Mouse (Mus musculus) CH12.LX (cell line): ENCODE measurements around the gene Ip6k1. TPM values are rescaled to one million over a fixed set of nuclear protein-coding genes. Genes with fewer than 3 reads are reported as not detected.

ENCODE experiments used
- DNase-seq: peaks from one replicate; pipeline ENCODE4 v3.0.0-alpha.2; 2013; ENCODE audit errors: extremely low read depth
- H3K27ac ChIP-seq: 2 replicates; pipeline ENCODE4 v1.5.1; 2012; ENCODE audit warnings: low read depth, mild to moderate bottlenecking, control low read depth, moderate library complexity; ENCODE audit not compliant: insufficient read depth
- H3K27me3 ChIP-seq: replicated peaks from 2 replicates; pipeline ENCODE3; 2012; ENCODE audit warnings: inconsistent platforms
- H3K36me3 ChIP-seq, 2 experiments: replicated peaks in 1 of 2; 2 replicates each; pipeline versions ENCODE3 to v1.6.1; 2012; ENCODE audit warnings: inconsistent platforms in 1 of 2, low read length in 1 of 2, mild to moderate bottlenecking in 1 of 2, mixed read lengths in 1 of 2, moderate library complexity in 1 of 2; ENCODE audit not compliant: control insufficient read depth in 1 of 2, insufficient read depth in 1 of 2
- H3K4me1 ChIP-seq, 2 experiments: 2 replicates each; pipeline ENCODE4 v1.6.1; 2012; ENCODE audit warnings: inconsistent platforms in 1 of 2, moderate library complexity in 1 of 2; ENCODE audit not compliant: insufficient read depth in 2 of 2, control insufficient read depth in 1 of 2
- H3K4me2 ChIP-seq: 2 replicates; pipeline ENCODE4 v1.6.1; 2012; ENCODE audit warnings: low read depth, mild to moderate bottlenecking, control low read depth; ENCODE audit not compliant: poor library complexity, insufficient read depth, severe bottlenecking
- H3K4me3 ChIP-seq, 3 experiments: fragments of 150-350 bp in 1 of 3; sonication (generic) in 1 of 3; replicated peaks in 1 of 3; 2 replicates each; pipeline versions ENCODE3 to v1.5.1; 2011 to 2012; ENCODE audit warnings: low read depth in 2 of 3, low read length in 2 of 3, mild to moderate bottlenecking in 2 of 3, moderate library complexity in 2 of 3, control low read depth in 1 of 3, improper control_type of control experiment in 1 of 3, inconsistent platforms in 1 of 3, mixed read lengths in 1 of 3; ENCODE audit not compliant: poor library complexity in 1 of 3
- H3K79me2 ChIP-seq: replicated peaks from 2 replicates; pipeline ENCODE4 v1.6.1; 2012; ENCODE audit warnings: mild to moderate bottlenecking, moderate library complexity; ENCODE audit not compliant: control insufficient read depth, poor library complexity, insufficient read depth, severe bottlenecking; ENCODE audit errors: extremely low read depth
- H3K9ac ChIP-seq: 2 replicates; pipeline ENCODE4 v1.6.1; 2012; ENCODE audit warnings: low read depth, mild to moderate bottlenecking, control low read depth, moderate library complexity; ENCODE audit not compliant: insufficient read depth
- H3K9me3 ChIP-seq: replicated peaks from 2 replicates; pipeline ENCODE3; 2012; ENCODE audit warnings: low read length, inconsistent platforms, mixed read lengths
- CHD1 ChIP-seq: IDR thresholded peaks from 2 replicates; pipeline ENCODE4 v1.6.1; 2012; ENCODE audit warnings: low read depth, low read length, improper control_type of control experiment, inconsistent platforms
- CHD2 ChIP-seq: IDR thresholded peaks from 2 replicates; pipeline ENCODE4 v1.6.1; 2011; ENCODE audit warnings: low read length, improper control_type of control experiment
- E2F4 ChIP-seq: IDR thresholded peaks from 2 replicates; pipeline ENCODE4 v1.6.1; 2011; ENCODE audit warnings: low read depth, low read length, improper control_type of control experiment; ENCODE audit not compliant: insufficient replicate concordance
- ELF1 ChIP-seq: IDR thresholded peaks from 2 replicates; pipeline ENCODE4 v1.6.1; 2014; ENCODE audit warnings: low read depth, mild to moderate bottlenecking, inconsistent platforms, low read length, improper control_type of control experiment
- ETS1 ChIP-seq: conservative IDR thresholded peaks from 2 replicates; pipeline ENCODE4 v1.6.1; 2012; ENCODE audit warnings: low read depth, mild to moderate bottlenecking, inconsistent platforms, low read length, improper control_type of control experiment, moderate library complexity
- HCFC1 ChIP-seq: IDR thresholded peaks from 2 replicates; pipeline ENCODE4 v1.6.1; 2012; ENCODE audit warnings: low read depth, mild to moderate bottlenecking, inconsistent platforms, low read length, improper control_type of control experiment
- JUN ChIP-seq: IDR thresholded peaks from 2 replicates; pipeline ENCODE4 v1.6.1; 2011; ENCODE audit warnings: low read depth, mild to moderate bottlenecking, low read length, improper control_type of control experiment, moderate library complexity; ENCODE audit not compliant: insufficient read depth
- KAT2A ChIP-seq: IDR thresholded peaks from 2 replicates; pipeline ENCODE4 v1.6.1; 2012; ENCODE audit warnings: low read length, improper control_type of control experiment, inconsistent platforms; ENCODE audit not compliant: insufficient replicate concordance
- MAFK ChIP-seq: IDR thresholded peaks from 2 replicates; pipeline ENCODE4 v1.6.1; 2011; ENCODE audit warnings: low read length, improper control_type of control experiment; ENCODE audit not compliant: insufficient replicate concordance
- MAZ ChIP-seq: IDR thresholded peaks from 2 replicates; pipeline ENCODE4 v1.6.1; 2012; ENCODE audit warnings: low read depth, mild to moderate bottlenecking, inconsistent platforms, low read length, improper control_type of control experiment, moderate library complexity
- MEF2A ChIP-seq: IDR thresholded peaks from 2 replicates; pipeline ENCODE4 v1.6.1; 2014; ENCODE audit warnings: low read depth, mild to moderate bottlenecking, inconsistent platforms, low read length, improper control_type of control experiment, borderline replicate concordance
- MXI1 ChIP-seq: IDR thresholded peaks from 2 replicates; pipeline ENCODE4 v1.6.1; 2011; ENCODE audit warnings: mild to moderate bottlenecking, low read depth, low read length, improper control_type of control experiment
- POLR2AphosphoS2 ChIP-seq: IDR thresholded peaks from 2 replicates; pipeline ENCODE4 v1.6.1; 2011; ENCODE audit warnings: low read depth, low read length, improper control_type of control experiment
- TBP ChIP-seq: conservative IDR thresholded peaks from 2 replicates; pipeline ENCODE4 v1.6.1; 2011; ENCODE audit warnings: low read depth, low read length, improper control_type of control experiment
- USF1 ChIP-seq: IDR thresholded peaks from 2 replicates; pipeline ENCODE4 v1.6.1; 2014; ENCODE audit warnings: low read depth, mild to moderate bottlenecking, inconsistent platforms, low read length, improper control_type of control experiment
- dilution Hi-C: fragments of 300-500 bp; cut with MboI; formaldehyde crosslinking; loops from 2 replicates; pipeline ENCODE4 v1.14.3; 2020; ENCODE audit warnings: low sequenced_read_pairs; ENCODE audit not compliant: extremely low pct_unique_long_range_greater_than_20kb, extremely low pct_ligation_motif_present
- in situ Hi-C: fragments of 300-500 bp; cut with MboI; formaldehyde crosslinking; loops from 3 replicates; pipeline ENCODE4 v1.14.3; 2019; ENCODE audit warnings: low sequenced_read_pairs, low pct_ligation_motif_present, low pct_unique_long_range_greater_than_20kb, mixed read lengths
- polyA plus RNA-seq: library from polyadenylated mRNA; unstranded; fragments of >175 nt; gene quantifications from 2 replicates; pipeline ENCODE4 v1.2.1, GENCODE M21; 2012; ENCODE audit warnings: low read depth; ENCODE audit not compliant: insufficient read length
- total RNA-seq, 2 experiments: library from RNA; depleted of rRNA; stranded (reverse); fragments of 300-350 nt in 1 of 2; fragments of >200 nt in 1 of 2; gene quantifications; 2 replicates each; pipeline ENCODE4 v1.2.3; 2012 to 2014

The Ip6k1 gene
- total and polyA plus RNA-seq, 3 experiments = 26.0 to 40.7 (median 27.1) TPM

- dilution Hi-C loops (no loop called here), in situ Hi-C loops (loop anchor here (5.0 kb wide), 1 partner anchor 89 kb away; no protein-coding TSS in a partner anchor)
- Histone ChIP-seq H3K36me3 (peaks cover 59 to 95% of the 10 kb centered on the region in 2 experiments), H3K27ac (no peak overlapping the region), H3K9me3 (no peaks in the 10 kb centered on the region), H3K4me1 (peaks cover 0 to 4% of the 10 kb centered on the region in 2 experiments; a peak in 2 of 4 replicates), H3K4me2 (no peak overlapping the region), H3K9ac (no peak overlapping the region), H3K4me3 (no peak overlapping the region), H3K79me2 (no peaks in the 10 kb centered on the region), H3K27me3 (no peaks in the 10 kb centered on the region)
- no peak for DNase-seq
- TF ChIP-seq MAZ = no peak
- no peak for TF ChIP-seq MAFK
- no peak for TF ChIP-seq TBP
- TF ChIP-seq USF1 = no peak
- no peak for TF ChIP-seq ELF1
- TF ChIP-seq JUN = no peak
- TF ChIP-seq E2F4 = no peak
- TF ChIP-seq CHD1 = no peak
- TF ChIP-seq CHD2 = no peak
- TF ChIP-seq MXI1 = no peak
- no peak for TF ChIP-seq MEF2A
- TF ChIP-seq HCFC1 = no peak
Measured at GRCm38 (mm10) chr9:107968531-107968930, 33.8 kb upstream of the Ip6k1 start.

- H3K27me3 ChIP-seq = no peaks in the 10 kb centered on the region
- H3K4me1 ChIP-seq = peaks cover 4 to 11% of the 10 kb centered on the region in 2 experiments
- H3K27ac ChIP-seq = no peak overlapping the region
- no peak for DNase-seq
- H3K9ac ChIP-seq = no peak overlapping the region
- dilution Hi-C loops (no loop called here), in situ Hi-C loops (no loop called here)
- no peak overlapping the region for H3K4me3 ChIP-seq
- no peak overlapping the region for H3K4me2 ChIP-seq
- TF ChIP-seq JUN (no peak), KAT2A (no peak), ETS1 (no peak), POLR2AphosphoS2 (no peak)
- TF ChIP-seq, all 38 proteins: peak for 0
- Histone ChIP-seq H3K9me3 (no peaks in the 10 kb centered on the region), H3K79me2 (no peaks in the 10 kb centered on the region), H3K36me3 (peaks cover 46 to 79% of the 10 kb centered on the region in 2 experiments)
Measured at GRCm38 (mm10) chr9:107970311-107970710, 32.0 kb upstream of the Ip6k1 start.
